Mouse (Mus musculus) stomach, embryonic 15.5 days (tissue): ENCODE data around the gene Dync2h1. TPM values are rescaled to one million over a fixed set of nuclear protein-coding genes. Genes with fewer than 3 reads are reported as not detected.

Source experiments
- ATAC-seq: fragments of 200-750 bp; cut with Nextera tagmentation; 2 replicates; pipeline ENCODE4 v1.8.0; 2017; ENCODE audit warnings: low read depth, moderate number of reproducible peaks, moderate TSS enrichment; ENCODE audit not compliant: insufficient read depth, low FRiP score
- H3K27ac ChIP-seq: fragments of 300-500 bp; sonication (generic); 2 replicates; pipeline ENCODE4 v1.5.1; 2015; ENCODE audit warnings: mild to moderate bottlenecking, inconsistent platforms
- H3K27me3 ChIP-seq: fragments of 300-500 bp; sonication (generic); replicated peaks from 2 replicates; pipeline ENCODE4 v1.6.1; 2015; ENCODE audit warnings: inconsistent platforms
- H3K36me3 ChIP-seq: fragments of 300-500 bp; sonication (generic); 2 replicates; pipeline ENCODE4 v1.6.1; 2015; ENCODE audit warnings: inconsistent platforms
- H3K4me1 ChIP-seq: fragments of 300-500 bp; sonication (generic); 2 replicates; pipeline ENCODE4 v1.6.1; 2015; ENCODE audit warnings: inconsistent platforms
- H3K4me2 ChIP-seq: fragments of 300-500 bp; sonication (generic); 2 replicates; pipeline ENCODE4 v1.6.1; 2015; ENCODE audit warnings: mild to moderate bottlenecking, inconsistent platforms
- H3K4me3 ChIP-seq: fragments of 300-500 bp; sonication (generic); replicated peaks from 2 replicates; pipeline ENCODE4 v1.5.1; 2015; ENCODE audit warnings: inconsistent platforms
- H3K9ac ChIP-seq: fragments of 300-500 bp; sonication (generic); 2 replicates; pipeline ENCODE4 v1.6.1; 2015; ENCODE audit warnings: inconsistent platforms
- H3K9me3 ChIP-seq: fragments of 300-500 bp; sonication (generic); 2 replicates; pipeline ENCODE4 v1.6.1; 2016; ENCODE audit warnings: inconsistent platforms
- WGBS: fragments of 180-500 bp; shearing (Covaris S2); methylation state at CpG from one replicate; pipeline ENCODE4 v1.1.7; 2015; 5-methylcytosine and 5-hydroxymethylcytosine counted together
- polyA plus RNA-seq: library from polyadenylated mRNA; unstranded; fragments of >200 nt; fragmentation: Nextera tagmentation; extraction: Ambion mirVana; gene quantifications from 2 replicates; pipeline ENCODE4 v1.2.1, GENCODE M21; 2015

Gene Dync2h1
- polyA plus RNA-seq, 1 experiment from 2014 or later, result 12.4 TPM

- Histone ChIP-seq H3K9me3 (no peaks in the 10 kb centered on the region), H3K9ac (no peak overlapping the region), H3K4me3 (no peak overlapping the region), H3K4me1 (no peaks in the 10 kb centered on the region), H3K27ac (no peak overlapping the region), H3K4me2 (no peak overlapping the region), H3K27me3 (no peaks in the 10 kb centered on the region), H3K36me3 (0 out of 2 replicates have a peak, but pooled peaks cover 3% of the 10 kb centered on the region)
- WGBS, result 80% methylated on average over 7 of the region's 7 CpGs
- no peak for ATAC-seq
Observed at GRCm38 (mm10) chr9:7158605-7159004, 25.6 kb downstream of the Dync2h1 start.

- no peak overlapping the region for H3K27ac ChIP-seq
- no peaks in the 10 kb centered on the region for H3K27me3 ChIP-seq
- no peak overlapping the region for H3K9ac ChIP-seq
- WGBS, result 81% methylated on average over 2 of the region's 2 CpGs
- H3K9me3 ChIP-seq, result no peaks in the 10 kb centered on the region
- ATAC-seq, result no peak
- no peak overlapping the region for H3K4me2 ChIP-seq
- H3K36me3 ChIP-seq, result no peaks in the 10 kb centered on the region
- H3K4me3 ChIP-seq, result no peak overlapping the region
- H3K4me1 ChIP-seq, result no peaks in the 10 kb centered on the region
Observed at GRCm38 (mm10) chr9:7154391-7154790, 29.9 kb downstream of the Dync2h1 start.

GRCm38 (mm10) chr9:7122863-7123262 lies 61.4 kb downstream of the Dync2h1 start:
- H3K4me3 ChIP-seq, result no peak overlapping the region
- no peak overlapping the region for H3K4me2 ChIP-seq
- H3K36me3 ChIP-seq, result no peaks in the 10 kb centered on the region
- H3K27me3 ChIP-seq, result no peaks in the 10 kb centered on the region
- no peak overlapping the region for H3K9ac ChIP-seq
- WGBS, result 84% methylated on average over 2 of the region's 2 CpGs
- no peak for ATAC-seq
- no peaks in the 10 kb centered on the region for H3K9me3 ChIP-seq
- H3K4me1 ChIP-seq, result no peaks in the 10 kb centered on the region
- H3K27ac ChIP-seq, result no peak overlapping the region

GRCm38 (mm10) chr9:7110166-7110565 lies 74.1 kb downstream of the Dync2h1 start:
- Histone ChIP-seq H3K9me3 (no peaks in the 10 kb centered on the region), H3K4me3 (no peak overlapping the region), H3K4me2 (no peak overlapping the region), H3K27ac (no peak overlapping the region), H3K4me1 (no peaks in the 10 kb centered on the region), H3K9ac (no peak overlapping the region), H3K36me3 (no peaks in the 10 kb centered on the region), H3K27me3 (no peaks in the 10 kb centered on the region)
- no peak for ATAC-seq
- WGBS, result 66% methylated on average over 1 of the region's 1 CpGs

- Histone ChIP-seq H3K9ac (no peak overlapping the region), H3K4me1 (no peaks in the 10 kb centered on the region), H3K9me3 (no peaks in the 10 kb centered on the region), H3K36me3 (0 out of 2 replicates have a peak, but pooled peaks cover 3% of the 10 kb centered on the region), H3K27me3 (no peaks in the 10 kb centered on the region), H3K27ac (no peak overlapping the region), H3K4me3 (no peak overlapping the region), H3K4me2 (no peak overlapping the region)
- ATAC-seq, result no peak
Observed at GRCm38 (mm10) chr9:7101361-7101760, 82.9 kb downstream of the Dync2h1 start.

GRCm38 (mm10) chr9:7074625-7075024 lies 109.6 kb downstream of the Dync2h1 start:
- Histone ChIP-seq H3K4me2 (no peak overlapping the region), H3K4me3 (no peak overlapping the region), H3K27me3 (no peaks in the 10 kb centered on the region), H3K9ac (no peak overlapping the region), H3K4me1 (no peaks in the 10 kb centered on the region), H3K36me3 (no peaks in the 10 kb centered on the region), H3K9me3 (no peaks in the 10 kb centered on the region), H3K27ac (no peak overlapping the region)
- no peak for ATAC-seq
- WGBS, result 81% methylated on average over 2 of the region's 2 CpGs

- 59% methylated on average over 3 of the region's 3 CpGs for WGBS
- H3K36me3 ChIP-seq, result no peaks in the 10 kb centered on the region
- H3K27me3 ChIP-seq, result no peaks in the 10 kb centered on the region
- H3K9ac ChIP-seq, result no peak overlapping the region
- no peaks in the 10 kb centered on the region for H3K4me1 ChIP-seq
- H3K4me2 ChIP-seq, result no peak overlapping the region
- H3K4me3 ChIP-seq, result no peak overlapping the region
- H3K27ac ChIP-seq, result no peak overlapping the region
- no peak for ATAC-seq
- H3K9me3 ChIP-seq, result no peaks in the 10 kb centered on the region
Observed at GRCm38 (mm10) chr9:7070846-7071245, 113.4 kb downstream of the Dync2h1 start.

- Histone ChIP-seq H3K27ac (no peak overlapping the region), H3K4me1 (no peaks in the 10 kb centered on the region), H3K4me3 (no peak overlapping the region), H3K4me2 (no peak overlapping the region), H3K27me3 (no peaks in the 10 kb centered on the region), H3K9me3 (no peaks in the 10 kb centered on the region), H3K9ac (no peak overlapping the region), H3K36me3 (0 out of 2 replicates have a peak, but pooled peaks cover 4% of the 10 kb centered on the region)
- WGBS, result 82% methylated on average over 3 of the region's 3 CpGs
- ATAC-seq, result no peak
Observed at GRCm38 (mm10) chr9:7050588-7050987, 133.7 kb downstream of the Dync2h1 start.

GRCm38 (mm10) chr9:7042635-7043273 lies 141.5 kb downstream of the Dync2h1 start:
- no peak overlapping the region for H3K4me2 ChIP-seq
- H3K27ac ChIP-seq, result no peak overlapping the region
- H3K4me3 ChIP-seq, result no peak overlapping the region
- H3K27me3 ChIP-seq, result no peaks in the 10 kb centered on the region
- H3K9me3 ChIP-seq, result no peaks in the 10 kb centered on the region
- WGBS, result 78% methylated on average over 5 of the region's 5 CpGs
- no peak overlapping the region for H3K9ac ChIP-seq
- H3K36me3 ChIP-seq, result 0 out of 2 replicates have a peak, but pooled peaks cover 4% of the 10 kb centered on the region
- no peak for ATAC-seq
- no peaks in the 10 kb centered on the region for H3K4me1 ChIP-seq

- H3K36me3 ChIP-seq, result 0 out of 2 replicates have a peak, but pooled peaks cover 4% of the 10 kb centered on the region
- no peaks in the 10 kb centered on the region for H3K27me3 ChIP-seq
- H3K4me2 ChIP-seq, result no peak overlapping the region
- no peak for ATAC-seq
- H3K4me1 ChIP-seq, result no peaks in the 10 kb centered on the region
- H3K9me3 ChIP-seq, result no peaks in the 10 kb centered on the region
- H3K9ac ChIP-seq, result no peak overlapping the region
- H3K4me3 ChIP-seq, result no peak overlapping the region
- WGBS, result 85% methylated on average over 5 of the region's 5 CpGs
- H3K27ac ChIP-seq, result no peak overlapping the region
Observed at GRCm38 (mm10) chr9:7041231-7041630, 143.0 kb downstream of the Dync2h1 start.

GRCm38 (mm10) chr9:7032553-7032952 lies 151.7 kb downstream of the Dync2h1 start:
- Histone ChIP-seq H3K4me3 (no peak overlapping the region), H3K27ac (no peak overlapping the region), H3K4me1 (no peaks in the 10 kb centered on the region), H3K27me3 (no peaks in the 10 kb centered on the region), H3K36me3 (no peaks in the 10 kb centered on the region), H3K9ac (no peak overlapping the region), H3K9me3 (no peaks in the 10 kb centered on the region), H3K4me2 (no peak overlapping the region)
- no peak for ATAC-seq
- WGBS, result 87% methylated on average over 2 of the region's 2 CpGs

GRCm38 (mm10) chr9:7015600-7015999 lies 168.6 kb downstream of the Dync2h1 start:
- no peaks in the 10 kb centered on the region for H3K27me3 ChIP-seq
- H3K4me3 ChIP-seq, result no peak overlapping the region
- ATAC-seq, result no peak
- H3K36me3 ChIP-seq, result no peaks in the 10 kb centered on the region
- no peak overlapping the region for H3K4me2 ChIP-seq
- H3K4me1 ChIP-seq, result no peaks in the 10 kb centered on the region
- H3K9me3 ChIP-seq, result no peaks in the 10 kb centered on the region
- no peak overlapping the region for H3K27ac ChIP-seq
- H3K9ac ChIP-seq, result no peak overlapping the region

GRCm38 (mm10) chr9:7014733-7015132 lies 169.5 kb downstream of the Dync2h1 start:
- ATAC-seq, result no peak

More at GRCm38 (mm10) chr9:7014733-7015132, 169.5 kb downstream of the Dync2h1 start:
- no peak overlapping the region for H3K4me3 ChIP-seq
- no peak overlapping the region for H3K9ac ChIP-seq
- no peaks in the 10 kb centered on the region for H3K9me3 ChIP-seq
- H3K27ac ChIP-seq, result no peak overlapping the region
- H3K27me3 ChIP-seq, result no peaks in the 10 kb centered on the region
- no peaks in the 10 kb centered on the region for H3K36me3 ChIP-seq
- WGBS, result 87% methylated on average over 1 of the region's 1 CpGs
- H3K4me1 ChIP-seq, result no peaks in the 10 kb centered on the region
- no peak overlapping the region for H3K4me2 ChIP-seq
